Mouse (Mus musculus) heart, postnatal 0 days (tissue): ENCODE data around the gene Dusp16. TPM values are rescaled to one million over a fixed set of nuclear protein-coding genes. Genes with fewer than 3 reads are reported as not detected.

Experiments used
- ATAC-seq: fragments of 200-750 bp; cut with Nextera tagmentation; 2 replicates; pipeline ENCODE4 v1.8.0; 2017; ENCODE audit warnings: low read depth, moderate number of reproducible peaks, moderate library complexity; ENCODE audit not compliant: insufficient read depth
- DNase-seq: peaks from one replicate; pipeline ENCODE4 v3.0.0-alpha.2; 2016; ENCODE audit warnings: low spot score
- H3K27ac ChIP-seq: fragments of 300-500 bp; sonication (generic); 2 replicates; pipeline ENCODE4 v1.5.1; 2014; ENCODE audit warnings: low read depth, mild to moderate bottlenecking
- H3K27me3 ChIP-seq: fragments of 300-500 bp; sonication (generic); 2 replicates; pipeline ENCODE4 v1.6.1; 2014; ENCODE audit warnings: low read length, mixed read lengths; ENCODE audit not compliant: control insufficient read depth, insufficient read depth
- H3K36me3 ChIP-seq: fragments of 300-500 bp; sonication (generic); replicated peaks from 2 replicates; pipeline ENCODE4 v1.6.1; 2014; ENCODE audit warnings: low read length, mixed read lengths; ENCODE audit not compliant: control insufficient read depth, insufficient read depth
- H3K4me1 ChIP-seq: fragments of 300-500 bp; sonication (generic); 2 replicates; pipeline ENCODE4 v1.6.1; 2014; ENCODE audit warnings: antibody characterized with exemption; ENCODE audit not compliant: control insufficient read depth, insufficient read depth
- H3K4me2 ChIP-seq: fragments of 300-500 bp; sonication (generic); 2 replicates; pipeline ENCODE4 v1.6.1; 2014; ENCODE audit warnings: low read depth, mild to moderate bottlenecking, low read length, moderate library complexity
- H3K4me3 ChIP-seq: fragments of 300-500 bp; sonication (generic); 2 replicates; pipeline ENCODE4 v1.5.1; 2014; ENCODE audit warnings: low read depth, low read length
- H3K9ac ChIP-seq: fragments of 300-500 bp; sonication (generic); replicated peaks from 2 replicates; pipeline ENCODE4 v1.6.1; 2014; ENCODE audit warnings: low read depth, low read length, mixed read lengths
- H3K9me3 ChIP-seq: fragments of 300-500 bp; sonication (generic); replicated peaks from 2 replicates; pipeline ENCODE4 v1.6.1; 2016; ENCODE audit warnings: low read length; ENCODE audit not compliant: control insufficient read depth
- CTCF ChIP-seq: IDR thresholded peaks from 2 replicates; pipeline ENCODE4 v1.5.1; 2016; ENCODE audit warnings: antibody characterized with exemption, control low read depth, low read depth
- EP300 ChIP-seq: IDR thresholded peaks from 2 replicates; pipeline ENCODE4 v1.6.1; 2016; ENCODE audit warnings: antibody characterized with exemption, low read depth
- WGBS: fragments of 180-500 bp; shearing (Covaris S2); extraction: QIAGEN DNeasy Blood & Tissue Kit; methylation state at CpG from one replicate; pipeline ENCODE4 v1.1.7; 2014; 5-methylcytosine and 5-hydroxymethylcytosine counted together
- polyA plus RNA-seq: library from polyadenylated mRNA; unstranded; fragments of >200 nt; fragmentation: Nextera tagmentation; extraction: Ambion mirVana; gene quantifications from 2 replicates; pipeline ENCODE4 v1.2.1, GENCODE M21; 2015
- total RNA-seq: library from RNA; depleted of rRNA; stranded (reverse); fragments of >200 nt; gene quantifications from 2 replicates; pipeline ENCODE4 v1.2.3, GENCODE M21; 2014; ENCODE audit warnings: low replicate concordance

The Dusp16 gene
- total and polyA plus RNA-seq, 2 experiments from 2014 or later, result 9.6 to 29.2 TPM

DNA sequence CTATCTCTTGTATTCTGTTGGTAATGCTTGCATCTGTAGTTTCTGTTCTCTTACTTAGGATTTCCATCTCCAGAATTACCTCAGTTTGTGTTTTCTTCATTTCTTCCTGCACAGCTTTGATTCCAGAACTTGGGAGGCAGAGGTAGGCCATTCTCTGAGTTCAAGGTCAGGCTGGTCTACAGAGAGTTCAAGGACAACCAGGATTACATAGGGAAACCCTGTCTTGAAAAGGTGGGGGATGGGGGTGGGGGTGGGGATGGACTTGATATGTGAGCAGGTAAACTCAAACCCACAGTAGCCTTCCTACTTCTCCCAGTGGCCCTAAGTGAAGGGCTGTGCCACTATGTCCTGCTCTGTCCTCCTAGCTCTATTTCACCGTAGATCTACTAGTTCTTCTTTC, 20.6 kb upstream of the Dusp16 start:
- DNase-seq (no peak), ATAC-seq (no peak)
- Histone ChIP-seq H3K4me3 (no peak overlapping the region), H3K9me3 (no peaks in the 10 kb centered on the region), H3K27ac (no peak overlapping the region), H3K4me1 (no peaks in the 10 kb centered on the region), H3K36me3 (no peaks in the 10 kb centered on the region), H3K9ac (no peak overlapping the region), H3K27me3 (no peaks in the 10 kb centered on the region), H3K4me2 (no peak overlapping the region)
- 57% methylated on average over 1 of the region's 1 CpGs for WGBS
- TF ChIP-seq CTCF, result no peak
- no peak for TF ChIP-seq EP300

DNA sequence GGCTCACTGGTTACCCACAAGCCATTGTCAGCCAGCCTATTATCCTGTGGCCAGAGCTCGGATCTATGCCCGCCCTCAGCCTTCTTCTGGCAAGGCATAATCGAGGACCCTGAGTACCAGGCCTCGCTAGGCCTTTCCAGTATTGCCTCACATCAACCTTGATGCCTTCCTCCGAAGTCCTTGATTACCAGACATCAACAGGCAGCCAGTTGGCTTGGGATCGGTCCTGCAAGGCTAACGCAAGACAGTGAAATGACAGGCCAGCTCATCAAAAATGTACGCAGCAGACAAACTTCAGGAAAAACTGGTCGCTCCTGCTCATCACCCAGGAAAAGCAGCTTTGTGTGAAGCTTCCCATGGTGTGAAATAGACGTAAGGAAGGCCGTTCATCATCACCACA, 15.4 kb upstream of the Dusp16 start:
- H3K9ac ChIP-seq, result no peak overlapping the region
- H3K36me3 ChIP-seq, result no peaks in the 10 kb centered on the region
- no peak overlapping the region for H3K4me3 ChIP-seq
- ATAC-seq, result no peak
- H3K27ac ChIP-seq, result no peak overlapping the region
- H3K4me1 ChIP-seq, result no peaks in the 10 kb centered on the region
- 91% methylated on average over 11 of the region's 11 CpGs for WGBS
- DNase-seq, result no peak
- TF ChIP-seq EP300, result no peak
- TF ChIP-seq CTCF, result no peak
- no peak overlapping the region for H3K4me2 ChIP-seq
- no peaks in the 10 kb centered on the region for H3K9me3 ChIP-seq
- H3K27me3 ChIP-seq, result no peaks in the 10 kb centered on the region

DNA sequence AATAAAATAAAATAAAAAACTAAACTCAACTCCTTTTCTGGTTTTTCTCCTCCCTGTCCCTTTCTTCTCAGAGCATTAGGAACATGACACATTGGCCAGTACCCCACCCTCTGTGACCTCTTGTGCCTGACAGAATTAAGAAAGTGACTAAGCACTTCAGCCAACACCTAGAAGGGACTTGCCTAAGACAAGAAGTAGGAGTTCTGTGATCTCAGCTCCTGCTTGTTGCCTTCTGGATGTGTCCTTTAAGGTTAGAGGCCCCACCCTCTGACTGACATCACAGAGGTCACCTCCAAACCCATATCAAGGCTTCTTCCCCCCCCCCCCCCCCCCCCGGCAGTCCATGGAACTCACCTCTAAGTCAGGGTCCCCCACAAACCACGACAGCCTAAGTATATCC, 14.7 kb upstream of the Dusp16 start:
- Histone ChIP-seq H3K4me3 (no peak overlapping the region), H3K9ac (no peak overlapping the region), H3K27ac (no peak overlapping the region), H3K4me1 (no peaks in the 10 kb centered on the region), H3K9me3 (no peaks in the 10 kb centered on the region), H3K4me2 (no peak overlapping the region), H3K36me3 (no peaks in the 10 kb centered on the region), H3K27me3 (no peaks in the 10 kb centered on the region)
- no peak for TF ChIP-seq CTCF
- no peak for TF ChIP-seq EP300
- DNase-seq, result no peak
- ATAC-seq, result no peak
- 58% methylated on average over 2 of the region's 2 CpGs for whole genome bisulfite sequencing

DNA sequence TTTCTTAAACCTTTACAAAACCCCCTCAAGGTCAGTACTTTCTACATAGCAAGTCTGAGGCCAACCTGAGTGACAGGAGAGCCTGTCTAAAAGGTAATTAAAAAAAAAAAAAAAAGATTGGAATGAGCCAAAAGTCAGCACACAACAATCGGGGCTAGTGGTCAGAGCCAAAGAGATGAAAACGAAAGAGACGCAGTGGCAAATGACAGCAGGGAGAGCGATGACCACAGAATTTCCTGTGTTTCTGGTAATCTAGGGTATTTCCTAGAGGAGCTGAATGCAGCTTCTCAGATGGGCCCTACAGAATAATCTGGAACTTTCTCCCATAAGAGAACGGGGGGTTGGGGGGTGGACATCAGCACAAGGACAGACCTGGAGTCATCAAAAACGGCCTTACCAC, 13.7 kb upstream of the Dusp16 start:
- TF ChIP-seq CTCF (no peak), EP300 (no peak)
- Histone ChIP-seq H3K4me3 (no peak overlapping the region), H3K36me3 (no peaks in the 10 kb centered on the region), H3K4me2 (no peak overlapping the region), H3K4me1 (no peaks in the 10 kb centered on the region), H3K27me3 (no peaks in the 10 kb centered on the region), H3K9me3 (no peaks in the 10 kb centered on the region), H3K27ac (no peak overlapping the region), H3K9ac (no peak overlapping the region)
- DNase-seq (no peak), ATAC-seq (no peak)
- 77% methylated on average over 6 of the region's 6 CpGs for WGBS

DNA sequence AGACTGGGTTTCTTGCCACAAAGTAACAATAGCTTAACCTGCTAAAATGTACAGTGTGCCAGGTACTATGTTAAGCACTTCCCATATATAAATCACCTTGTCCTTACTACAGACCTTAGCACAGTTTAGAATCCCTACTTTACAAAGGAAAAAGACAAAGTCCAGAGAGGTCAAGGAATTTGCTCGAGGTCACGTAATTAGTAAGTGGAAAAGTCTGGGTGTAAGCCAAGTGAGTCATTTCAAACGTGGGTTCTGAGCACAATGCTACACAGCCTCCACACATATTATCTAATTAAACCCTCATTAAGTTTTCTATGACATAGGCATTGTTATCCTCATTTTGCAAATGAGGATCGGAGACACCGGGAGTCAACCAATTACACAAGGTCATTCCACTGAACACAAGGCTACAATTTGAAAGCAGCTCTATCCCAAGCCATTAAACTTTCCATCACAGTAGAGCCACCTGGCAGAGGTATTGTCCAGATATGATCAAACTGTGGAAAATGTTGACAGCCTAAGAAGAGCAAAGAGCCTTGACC, 12.4 kb upstream of the Dusp16 start:
- Histone ChIP-seq H3K9ac (no peak overlapping the region), H3K27ac (no peak overlapping the region), H3K9me3 (no peaks in the 10 kb centered on the region), H3K4me3 (no peak overlapping the region), H3K36me3 (no peaks in the 10 kb centered on the region), H3K27me3 (no peaks in the 10 kb centered on the region), H3K4me2 (no peak overlapping the region), H3K4me1 (no peaks in the 10 kb centered on the region)
- WGBS, result 72% methylated on average over 5 of the region's 5 CpGs
- ATAC-seq, result no peak
- no peak for TF ChIP-seq CTCF
- TF ChIP-seq EP300, result no peak
- DNase-seq, result no peak

DNA sequence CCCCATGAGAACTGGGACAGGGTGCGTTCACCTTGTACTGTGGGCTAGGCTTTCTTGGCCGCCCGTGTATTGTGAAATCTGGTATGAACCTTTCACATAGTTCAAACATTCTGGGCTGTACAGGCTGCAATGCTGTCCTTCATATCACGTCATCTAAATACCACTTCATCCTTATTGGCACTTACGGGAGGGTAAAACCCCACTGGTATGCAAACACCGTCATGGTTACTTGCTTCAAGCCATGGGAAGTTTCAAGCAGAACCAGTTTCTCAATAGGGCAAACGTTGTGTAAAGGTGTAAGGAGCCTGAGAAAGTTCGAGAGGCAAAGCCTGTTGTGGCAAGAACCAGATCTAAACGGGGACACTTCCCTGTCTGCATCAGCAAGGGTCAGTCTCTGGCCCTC, 10.2 kb upstream of the Dusp16 start:
- Histone ChIP-seq H3K9ac (no peak overlapping the region), H3K4me2 (no peak overlapping the region), H3K9me3 (no peaks in the 10 kb centered on the region), H3K4me3 (no peak overlapping the region), H3K36me3 (no peaks in the 10 kb centered on the region), H3K4me1 (no peaks in the 10 kb centered on the region), H3K27ac (no peak overlapping the region), H3K27me3 (no peaks in the 10 kb centered on the region)
- WGBS, result 79% methylated on average over 9 of the region's 9 CpGs
- no peak for TF ChIP-seq CTCF
- TF ChIP-seq EP300, result no peak
- DNase-seq (no peak), ATAC-seq (no peak)
